Mouse (Mus musculus): Measurements from ENCODE around the gene Manba. TPM values are rescaled to one million over a fixed set of nuclear protein-coding genes. Genes with fewer than 3 reads are reported as not detected.
"Not testable (repeated sequence)": the region's sequence is repeated elsewhere in the genome, so short reads cannot be mapped to it uniquely, and the experiment has no call there.

Manba gene
- polyA plus RNA-seq, 1 experiment, result 5.1 TPM

GRCm38 (mm10) chr3:135521963-135522362, 36.6 kb downstream of the Manba start:
- Histone ChIP-seq H3K27me3 (ENCODE audit: control insufficient read depth, insufficient read depth, low read length) (no peaks in the 10 kb centered on the region), H3K4me3 (ENCODE audit: extremely low read depth, insufficient read depth, insufficient read length) (no peak overlapping the region), H3K4me1 (ENCODE audit: control insufficient read depth, insufficient read depth, insufficient read length) (no peaks in the 10 kb centered on the region; the same call in 1 of the 2 replicates), H3K27ac (ENCODE audit: insufficient read depth, low read length) (no peak overlapping the region), H3K36me3 (ENCODE audit: control insufficient read depth, insufficient read depth, low read length) (peaks cover 10% of the 10 kb centered on the region)
- TF ChIP-seq POLR2A (IDR thresholded peaks at IDR 0.05; ENCODE audit: low read depth, low read length), result no peak
- TF ChIP-seq CTCF (IDR thresholded peaks at IDR 0.05; ENCODE audit: extremely low read depth, insufficient read depth, insufficient read length, insufficient replicate concordance), result no peak
- 72% methylated on average over 4 of the region's 4 CpGs for WGBS
- DNase-seq (ENCODE audit: low read depth in 1 of 2, low spot score in 2 of 2), result no peak

- DNase-seq (ENCODE audit: low read depth in 1 of 2, low spot score in 2 of 2), result no peak
- H3K36me3 ChIP-seq (ENCODE audit: control insufficient read depth, insufficient read depth, low read length), result peaks cover 8% of the 10 kb centered on the region
- WGBS, result 74% methylated on average over 16 of the region's 16 CpGs
Observed at GRCm38 (mm10) chr3:135522618-135523355, 37.4 kb downstream of the Manba start.

GRCm38 (mm10) chr3:135524900-135525299, 39.5 kb downstream of the Manba start:
- 87% methylated on average over 2 of the region's 2 CpGs for WGBS
- not testable (repeated sequence) for H3K4me3 ChIP-seq (ENCODE audit: extremely low read depth, insufficient read depth, insufficient read length); H3K27ac ChIP-seq (ENCODE audit: insufficient read depth, low read length); H3K27me3 ChIP-seq (ENCODE audit: control insufficient read depth, insufficient read depth, low read length); DNase-seq (ENCODE audit: low read depth in 1 of 2, low spot score in 2 of 2); H3K36me3 ChIP-seq (ENCODE audit: control insufficient read depth, insufficient read depth, low read length); H3K4me1 ChIP-seq (ENCODE audit: control insufficient read depth, insufficient read depth, insufficient read length)

More at GRCm38 (mm10) chr3:135522618-135523355, 37.4 kb downstream of the Manba start:
- H3K4me3 ChIP-seq (ENCODE audit: extremely low read depth, insufficient read depth, insufficient read length), result no peak overlapping the region
- H3K27me3 ChIP-seq (ENCODE audit: control insufficient read depth, insufficient read depth, low read length), result no peaks in the 10 kb centered on the region
- TF ChIP-seq CTCF (IDR thresholded peaks at IDR 0.05; ENCODE audit: extremely low read depth, insufficient read depth, insufficient read length, insufficient replicate concordance), result no peak
- no peak overlapping the region for H3K27ac ChIP-seq (ENCODE audit: insufficient read depth, low read length)
- no peaks in the 10 kb centered on the region for H3K4me1 ChIP-seq (ENCODE audit: control insufficient read depth, insufficient read depth, insufficient read length)

DNA sequence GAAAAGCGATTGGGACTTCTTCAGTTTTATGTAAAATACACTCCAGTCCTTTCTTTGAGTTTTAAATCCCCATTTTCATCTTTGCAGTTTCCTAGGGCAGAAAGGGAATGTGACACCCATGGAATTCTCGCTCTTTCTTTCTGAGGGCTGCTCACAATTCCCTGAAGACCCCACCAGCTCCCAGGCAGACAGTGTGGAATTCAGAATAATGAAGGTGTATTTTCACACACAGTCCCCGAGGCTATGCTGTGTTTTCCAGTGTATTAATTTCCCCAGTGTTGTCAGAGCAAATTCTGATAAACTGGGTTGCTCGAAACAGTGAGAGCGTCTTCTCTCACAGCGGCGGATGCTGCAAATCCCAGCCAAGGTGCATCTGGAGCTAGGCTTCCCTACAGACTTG, 44.3 kb downstream of the Manba start:
- Histone ChIP-seq H3K4me3 (ENCODE audit: extremely low read depth, insufficient read depth, insufficient read length) (no peak overlapping the region), H3K27me3 (ENCODE audit: control insufficient read depth, insufficient read depth, low read length) (no peaks in the 10 kb centered on the region), H3K4me1 (ENCODE audit: control insufficient read depth, insufficient read depth, insufficient read length) (no peaks in the 10 kb centered on the region), H3K36me3 (ENCODE audit: control insufficient read depth, insufficient read depth, low read length) (peaks cover 2% of the 10 kb centered on the region; the same call in 1 of the 2 replicates), H3K27ac (ENCODE audit: insufficient read depth, low read length) (no peak overlapping the region)
- no peak for DNase-seq (ENCODE audit: low read depth in 1 of 2, low spot score in 2 of 2)
- TF ChIP-seq POLR2A (IDR thresholded peaks at IDR 0.05; ENCODE audit: low read depth, low read length), result no peak
- no peak for TF ChIP-seq CTCF (IDR thresholded peaks at IDR 0.05; ENCODE audit: extremely low read depth, insufficient read depth, insufficient read length, insufficient replicate concordance)
- WGBS, result 92% methylated on average over 7 of the region's 7 CpGs

DNA sequence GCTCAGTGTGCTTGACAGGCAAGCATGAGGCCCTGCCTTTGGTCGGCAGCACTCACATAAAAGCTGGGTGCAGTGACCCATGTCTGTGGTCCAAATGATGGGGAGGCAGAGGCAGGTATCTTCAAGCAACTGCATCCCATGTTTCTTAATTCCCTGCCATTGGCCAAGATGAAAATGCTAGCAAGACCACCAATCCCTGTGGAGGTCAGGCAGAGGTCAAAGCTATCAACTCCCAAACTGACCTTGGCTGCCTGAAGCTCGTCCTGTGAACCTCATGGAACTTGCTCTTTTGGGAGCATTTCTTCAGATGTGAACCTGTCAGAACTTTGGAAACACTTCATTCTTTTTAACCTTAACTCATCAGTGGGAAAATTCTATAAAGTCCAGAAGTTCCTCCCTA, 46.4 kb downstream of the Manba start:
- TF ChIP-seq CTCF (IDR thresholded peaks at IDR 0.05; ENCODE audit: extremely low read depth, insufficient read depth, insufficient read length, insufficient replicate concordance), result no peak
- no peak for TF ChIP-seq POLR2A (IDR thresholded peaks at IDR 0.05; ENCODE audit: low read depth, low read length)

GRCm38 (mm10) chr3:135534103-135534502, 48.7 kb downstream of the Manba start:
- TF ChIP-seq POLR2A (IDR thresholded peaks at IDR 0.05; ENCODE audit: low read depth, low read length) (no peak), CTCF (IDR thresholded peaks at IDR 0.05; ENCODE audit: extremely low read depth, insufficient read depth, insufficient read length, insufficient replicate concordance) (no peak)
- DNase-seq (ENCODE audit: low read depth in 1 of 2, low spot score in 2 of 2), result no peak
- Histone ChIP-seq H3K27ac (ENCODE audit: insufficient read depth, low read length) (no peak overlapping the region), H3K27me3 (ENCODE audit: control insufficient read depth, insufficient read depth, low read length) (no peaks in the 10 kb centered on the region), H3K36me3 (ENCODE audit: control insufficient read depth, insufficient read depth, low read length) (peaks cover 2% of the 10 kb centered on the region; the same call in 1 of the 2 replicates), H3K4me1 (ENCODE audit: control insufficient read depth, insufficient read depth, insufficient read length) (no peaks in the 10 kb centered on the region), H3K4me3 (ENCODE audit: extremely low read depth, insufficient read depth, insufficient read length) (no peak overlapping the region)
- 87% methylated on average over 4 of the region's 5 CpGs for WGBS

More for the DNA sequence above, 46.4 kb downstream of the Manba start:
- H3K27ac ChIP-seq (ENCODE audit: insufficient read depth, low read length), result no peak overlapping the region
- no peak overlapping the region for H3K4me3 ChIP-seq (ENCODE audit: extremely low read depth, insufficient read depth, insufficient read length)
- no peaks in the 10 kb centered on the region for H3K27me3 ChIP-seq (ENCODE audit: control insufficient read depth, insufficient read depth, low read length)
- 75% methylated on average over 2 of the region's 2 CpGs for WGBS
- no peak for DNase-seq (ENCODE audit: low read depth in 1 of 2, low spot score in 2 of 2)
- peaks cover 2% of the 10 kb centered on the region; the same call in 1 of the 2 replicates for H3K36me3 ChIP-seq (ENCODE audit: control insufficient read depth, insufficient read depth, low read length)
- H3K4me1 ChIP-seq (ENCODE audit: control insufficient read depth, insufficient read depth, insufficient read length), result no peaks in the 10 kb centered on the region

- Histone ChIP-seq H3K4me1 (ENCODE audit: control insufficient read depth, insufficient read depth, insufficient read length) (no peaks in the 10 kb centered on the region), H3K36me3 (ENCODE audit: control insufficient read depth, insufficient read depth, low read length) (peaks cover 11% of the 10 kb centered on the region), H3K27ac (ENCODE audit: insufficient read depth, low read length) (no peak overlapping the region), H3K4me3 (ENCODE audit: extremely low read depth, insufficient read depth, insufficient read length) (no peak overlapping the region), H3K27me3 (ENCODE audit: control insufficient read depth, insufficient read depth, low read length) (no peaks in the 10 kb centered on the region)
- DNase-seq (ENCODE audit: low read depth in 1 of 2, low spot score in 2 of 2), result no peak
- WGBS, result 83% methylated on average over 13 of the region's 13 CpGs
- TF ChIP-seq POLR2A (IDR thresholded peaks at IDR 0.05; ENCODE audit: low read depth, low read length), result no peak
- TF ChIP-seq CTCF (IDR thresholded peaks at IDR 0.05; ENCODE audit: extremely low read depth, insufficient read depth, insufficient read length, insufficient replicate concordance), result no peak
Observed at GRCm38 (mm10) chr3:135546212-135546923, 61.0 kb downstream of the Manba start.

All from spleen, adult 2 months (tissue).